Mouse (Mus musculus): ENCODE measurements around the gene Bud31.
"Not testable (repeated sequence)": the region's sequence is repeated elsewhere in the genome, so short reads cannot be mapped to it uniquely, and the experiment has no call there.

The Bud31 gene

GRCm38 (mm10) chr5:145139571-145140519, at the start of gene Bud31, which contains the start of gene Pdap1:
Gene Bud31, plus strand, starts transcription at chr5:145140362.
Gene Pdap1, minus strand, starts transcription at chr5:145140238.
- DNase-seq: peak; percentile 96

- no peak for DNase-seq
Measured at GRCm38 (mm10) chr5:145096195-145096594, 44.0 kb upstream of the Bud31 start.

- no peak for DNase-seq
Measured at GRCm38 (mm10) chr5:145098340-145098821, 41.8 kb upstream of the Bud31 start.

GRCm38 (mm10) chr5:145100960-145101359, 39.2 kb upstream of the Bud31 start:
- DNase-seq: no peak

- not testable (repeated sequence) for DNase-seq
Measured at GRCm38 (mm10) chr5:145101451-145101850, 38.7 kb upstream of the Bud31 start.

- DNase-seq: no peak
Measured at GRCm38 (mm10) chr5:145102706-145103105, 37.5 kb upstream of the Bud31 start.

GRCm38 (mm10) chr5:145104328-145104727, 35.8 kb upstream of the Bud31 start:
- no peak for DNase-seq

- DNase-seq: no peak
Measured at GRCm38 (mm10) chr5:145105694-145106275, 34.4 kb upstream of the Bud31 start.

- no peak for DNase-seq
Measured at GRCm38 (mm10) chr5:145110401-145110800, 29.8 kb upstream of the Bud31 start.

- DNase-seq: no peak
Measured at GRCm38 (mm10) chr5:145112566-145112965, 27.6 kb upstream of the Bud31 start.

GRCm38 (mm10) chr5:145113416-145113815, 26.7 kb upstream of the Bud31 start:
- DNase-seq: no peak

GRCm38 (mm10) chr5:145114071-145114605, 26.0 kb upstream of the Bud31 start, which contains the start of gene Arpc1b:
Gene Arpc1b, plus strand, starts transcription at chr5:145114215.
- peak; percentile 90 for DNase-seq

- peak; percentile 82 for DNase-seq
Measured at GRCm38 (mm10) chr5:145114606-145115473, 25.3 kb upstream of the Bud31 start.

GRCm38 (mm10) chr5:145115736-145116135, 24.4 kb upstream of the Bud31 start:
- no peak for DNase-seq

- peak; percentile 81 for DNase-seq
Measured at GRCm38 (mm10) chr5:145116316-145116715, 23.8 kb upstream of the Bud31 start.

- peak; percentile 81 for DNase-seq
Measured at GRCm38 (mm10) chr5:145116916-145117315, 23.2 kb upstream of the Bud31 start.

GRCm38 (mm10) chr5:145118005-145118404, 22.2 kb upstream of the Bud31 start:
- DNase-seq: peak; percentile 37

GRCm38 (mm10) chr5:145118461-145118860, 21.7 kb upstream of the Bud31 start:
- no peak for DNase-seq

GRCm38 (mm10) chr5:145119385-145119784, 20.8 kb upstream of the Bud31 start:
- no peak for DNase-seq

GRCm38 (mm10) chr5:145120921-145121320, 19.2 kb upstream of the Bud31 start:
- no peak for DNase-seq

- DNase-seq: peak; percentile 5
Measured at GRCm38 (mm10) chr5:145123396-145123795, 16.8 kb upstream of the Bud31 start.

GRCm38 (mm10) chr5:145126580-145126979, 13.6 kb upstream of the Bud31 start:
- DNase-seq: no peak
